Mouse (Mus musculus) ES-E14 (cell line): Measurements from ENCODE around the gene Flrt1.

Source experiments
- CHD2 ChIP-seq: IDR thresholded peaks from 2 replicates; pipeline ENCODE4 v1.6.1; 2014; ENCODE audit warnings: mild to moderate bottlenecking, low read depth, low read length, inconsistent platforms
- ZC3H11A ChIP-seq: IDR thresholded peaks from 2 replicates; pipeline ENCODE4 v1.6.1; 2012; ENCODE audit warnings: low read depth, mild to moderate bottlenecking, inconsistent platforms, low read length, borderline replicate concordance

DNA sequence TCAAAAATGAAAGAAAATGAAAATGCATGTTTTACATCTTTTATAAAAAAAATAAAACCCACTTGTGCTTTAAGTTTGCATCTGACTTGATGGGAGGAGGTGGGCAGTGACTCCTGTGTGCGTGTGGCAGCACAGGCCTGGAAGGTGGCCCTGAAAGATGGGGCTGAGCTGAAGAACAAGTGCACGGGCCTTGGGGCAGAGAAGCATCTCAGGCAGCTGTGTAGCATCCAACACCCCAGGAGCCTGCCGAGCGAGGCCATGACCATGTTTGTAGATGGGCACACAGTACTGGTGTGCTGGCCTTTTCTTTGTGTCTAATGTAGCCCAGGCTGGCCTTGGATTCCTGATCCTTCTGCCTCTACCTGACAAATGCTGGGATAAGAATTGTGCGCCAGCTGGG is 43.4 kb downstream of the Flrt1 start:
- no peak for TF ChIP-seq CHD2
- TF ChIP-seq ZC3H11A, result no peak
